Mouse (Mus musculus) heart, postnatal 0 days (tissue): ENCODE measurements around the gene Klc3. TPM values are rescaled to one million over a fixed set of nuclear protein-coding genes. Genes with fewer than 3 reads are reported as not detected.

Experiments
- ATAC-seq: fragments of 200-750 bp; cut with Nextera tagmentation; 2 replicates; pipeline ENCODE4 v1.8.0; 2017; ENCODE audit warnings: low read depth, moderate number of reproducible peaks, moderate library complexity; ENCODE audit not compliant: insufficient read depth
- DNase-seq: peaks from one replicate; pipeline ENCODE4 v3.0.0-alpha.2; 2016; ENCODE audit warnings: low spot score
- H3K27ac ChIP-seq: fragments of 300-500 bp; sonication (generic); 2 replicates; pipeline ENCODE4 v1.5.1; 2014; ENCODE audit warnings: low read depth, mild to moderate bottlenecking
- H3K27me3 ChIP-seq: fragments of 300-500 bp; sonication (generic); 2 replicates; pipeline ENCODE4 v1.6.1; 2014; ENCODE audit warnings: low read length, mixed read lengths; ENCODE audit not compliant: control insufficient read depth, insufficient read depth
- H3K36me3 ChIP-seq: fragments of 300-500 bp; sonication (generic); replicated peaks from 2 replicates; pipeline ENCODE4 v1.6.1; 2014; ENCODE audit warnings: low read length, mixed read lengths; ENCODE audit not compliant: control insufficient read depth, insufficient read depth
- H3K4me1 ChIP-seq: fragments of 300-500 bp; sonication (generic); 2 replicates; pipeline ENCODE4 v1.6.1; 2014; ENCODE audit warnings: antibody characterized with exemption; ENCODE audit not compliant: control insufficient read depth, insufficient read depth
- H3K4me2 ChIP-seq: fragments of 300-500 bp; sonication (generic); 2 replicates; pipeline ENCODE4 v1.6.1; 2014; ENCODE audit warnings: low read depth, mild to moderate bottlenecking, low read length, moderate library complexity
- H3K4me3 ChIP-seq: fragments of 300-500 bp; sonication (generic); 2 replicates; pipeline ENCODE4 v1.5.1; 2014; ENCODE audit warnings: low read depth, low read length
- H3K9ac ChIP-seq: fragments of 300-500 bp; sonication (generic); replicated peaks from 2 replicates; pipeline ENCODE4 v1.6.1; 2014; ENCODE audit warnings: low read depth, low read length, mixed read lengths
- H3K9me3 ChIP-seq: fragments of 300-500 bp; sonication (generic); replicated peaks from 2 replicates; pipeline ENCODE4 v1.6.1; 2016; ENCODE audit warnings: low read length; ENCODE audit not compliant: control insufficient read depth
- CTCF ChIP-seq: IDR thresholded peaks from 2 replicates; pipeline ENCODE4 v1.5.1; 2016; ENCODE audit warnings: antibody characterized with exemption, control low read depth, low read depth
- EP300 ChIP-seq: IDR thresholded peaks from 2 replicates; pipeline ENCODE4 v1.6.1; 2016; ENCODE audit warnings: antibody characterized with exemption, low read depth
- WGBS: fragments of 180-500 bp; shearing (Covaris S2); extraction: QIAGEN DNeasy Blood & Tissue Kit; methylation state at CpG from one replicate; pipeline ENCODE4 v1.1.7; 2014; 5-methylcytosine and 5-hydroxymethylcytosine counted together
- polyA plus RNA-seq: library from polyadenylated mRNA; unstranded; fragments of >200 nt; fragmentation: Nextera tagmentation; extraction: Ambion mirVana; gene quantifications from 2 replicates; pipeline ENCODE4 v1.2.1, GENCODE M21; 2015
- total RNA-seq: library from RNA; depleted of rRNA; stranded (reverse); fragments of >200 nt; gene quantifications from 2 replicates; pipeline ENCODE4 v1.2.3, GENCODE M21; 2014; ENCODE audit warnings: low replicate concordance

Gene Klc3
- total and polyA plus RNA-seq, 2 experiments from 2014 or later: 0.72 TPM; not detected in 1

GRCm38 (mm10) chr7:19357381-19358375 lies 46.2 kb downstream of the Klc3 start:
- WGBS: 89% methylated on average over 25 of the region's 25 CpGs
- H3K9me3 ChIP-seq: no peaks in the 10 kb centered on the region
- no peak for ATAC-seq
- no peak overlapping the region for H3K27ac ChIP-seq
- H3K4me3 ChIP-seq: no peak overlapping the region
- TF ChIP-seq CTCF: no peak
- no peak for TF ChIP-seq EP300
- DNase-seq: no peak
- no peak overlapping the region for H3K9ac ChIP-seq
- no peak overlapping the region for H3K4me2 ChIP-seq
- peaks cover 8% of the 10 kb centered on the region for H3K4me1 ChIP-seq
- peaks cover 31% of the 10 kb centered on the region for H3K36me3 ChIP-seq
- no peaks in the 10 kb centered on the region for H3K27me3 ChIP-seq

GRCm38 (mm10) chr7:19356311-19356710 lies 47.6 kb downstream of the Klc3 start:
- WGBS: 74% methylated on average over 10 of the region's 10 CpGs
- ATAC-seq: no peak
- TF ChIP-seq EP300 (no peak), CTCF (no peak)

GRCm38 (mm10) chr7:19354991-19355390 lies 48.9 kb downstream of the Klc3 start:
- WGBS: 82% methylated on average over 5 of the region's 5 CpGs
- ATAC-seq: no peak
- H3K27ac ChIP-seq: no peak overlapping the region
- H3K9ac ChIP-seq: no peak overlapping the region
- H3K9me3 ChIP-seq: no peaks in the 10 kb centered on the region
- no peak overlapping the region for H3K4me3 ChIP-seq
- H3K27me3 ChIP-seq: no peaks in the 10 kb centered on the region
- TF ChIP-seq CTCF: no peak
- TF ChIP-seq EP300: no peak
- peaks cover 8% of the 10 kb centered on the region for H3K4me1 ChIP-seq
- no peak for DNase-seq
- peaks cover 51% of the 10 kb centered on the region for H3K36me3 ChIP-seq
- no peak overlapping the region for H3K4me2 ChIP-seq

More at GRCm38 (mm10) chr7:19356311-19356710, 47.6 kb downstream of the Klc3 start:
- H3K27ac ChIP-seq: no peak overlapping the region
- H3K9me3 ChIP-seq: no peaks in the 10 kb centered on the region
- no peak overlapping the region for H3K9ac ChIP-seq
- H3K4me3 ChIP-seq: no peak overlapping the region
- peaks cover 42% of the 10 kb centered on the region for H3K36me3 ChIP-seq
- no peaks in the 10 kb centered on the region for H3K27me3 ChIP-seq
- H3K4me2 ChIP-seq: no peak overlapping the region
- no peak for DNase-seq
- H3K4me1 ChIP-seq: peaks cover 8% of the 10 kb centered on the region

- TF ChIP-seq EP300 (no peak), CTCF (no peak)
- Histone ChIP-seq H3K4me1 (peaks cover 7% of the 10 kb centered on the region), H3K36me3 (peaks cover 59% of the 10 kb centered on the region), H3K9me3 (no peaks in the 10 kb centered on the region), H3K9ac (no peak overlapping the region), H3K4me2 (no peak overlapping the region), H3K27me3 (no peaks in the 10 kb centered on the region), H3K27ac (no peak overlapping the region), H3K4me3 (no peak overlapping the region)
- DNase-seq (no peak), ATAC-seq (no peak)
- 90% methylated on average over 8 of the region's 8 CpGs for WGBS
Measured at GRCm38 (mm10) chr7:19350221-19350620, 53.7 kb downstream of the Klc3 start.

- TF ChIP-seq CTCF: no peak
- TF ChIP-seq EP300: no peak
- H3K9ac ChIP-seq: no peak overlapping the region
Measured at GRCm38 (mm10) chr7:19349188-19349915, 54.6 kb downstream of the Klc3 start.

More at GRCm38 (mm10) chr7:19349188-19349915, 54.6 kb downstream of the Klc3 start:
- H3K9me3 ChIP-seq: no peaks in the 10 kb centered on the region
- H3K27me3 ChIP-seq: no peaks in the 10 kb centered on the region
- H3K36me3 ChIP-seq: peaks cover 50% of the 10 kb centered on the region
- H3K27ac ChIP-seq: 0 out of 2 replicates have a peak overlapping the region, but pooled peaks have one; percentile 38
- H3K4me1 ChIP-seq: peaks cover 9% of the 10 kb centered on the region
- H3K4me3 ChIP-seq: no peak overlapping the region
- ATAC-seq (no peak), DNase-seq (no peak)
- no peak overlapping the region for H3K4me2 ChIP-seq
- WGBS: 66% methylated on average over 13 of the region's 13 CpGs
